Mouse (Mus musculus): ENCODE measurements around the gene S100a6. TPM values are rescaled to one million over a fixed set of nuclear protein-coding genes. Genes with fewer than 3 reads are reported as not detected.
A peak's percentile ranks its signal among the peaks of the same experiment; 100 is the strongest.

The S100a6 gene
- polyA plus RNA-seq, 1 experiment from 2014 or later = 14.0 TPM

DNA sequence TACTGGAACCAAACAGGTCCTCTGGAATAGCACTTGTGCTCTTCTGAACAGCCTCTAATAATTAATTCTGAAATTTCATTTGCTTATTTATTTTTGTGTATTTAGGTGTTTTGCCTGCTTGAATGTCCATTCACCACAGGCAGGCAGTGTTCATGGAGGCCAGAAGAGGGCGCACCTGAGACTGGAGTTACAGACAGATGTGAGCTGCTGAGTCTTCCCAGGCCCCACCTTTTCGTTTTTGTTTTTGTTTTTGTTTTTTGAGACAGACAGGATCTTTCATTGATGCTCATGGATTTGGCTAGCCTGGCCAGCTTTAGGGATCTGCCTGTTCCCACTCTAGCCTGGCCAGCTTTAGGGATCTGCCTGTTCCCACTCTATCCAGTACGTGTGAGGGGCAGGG lies 31.5 kb downstream of the S100a6 start:
- Histone ChIP-seq H3K36me3 (no peaks in the 10 kb centered on the region), H3K27me3 (ENCODE audit: low read depth, poor library complexity, severe bottlenecking) (no peaks in the 10 kb centered on the region), H3K9me3 (replicated peaks) (no peaks in the 10 kb centered on the region), H3K4me1 (no peaks in the 10 kb centered on the region), H3K27ac (replicated peaks) (no peak overlapping the region), H3K4me3 (no peak overlapping the region)
- peak; percentile 23 for DNase-seq (ENCODE audit: low spot score)
- WGBS = 57% methylated on average over 3 of the region's 3 CpGs

DNA sequence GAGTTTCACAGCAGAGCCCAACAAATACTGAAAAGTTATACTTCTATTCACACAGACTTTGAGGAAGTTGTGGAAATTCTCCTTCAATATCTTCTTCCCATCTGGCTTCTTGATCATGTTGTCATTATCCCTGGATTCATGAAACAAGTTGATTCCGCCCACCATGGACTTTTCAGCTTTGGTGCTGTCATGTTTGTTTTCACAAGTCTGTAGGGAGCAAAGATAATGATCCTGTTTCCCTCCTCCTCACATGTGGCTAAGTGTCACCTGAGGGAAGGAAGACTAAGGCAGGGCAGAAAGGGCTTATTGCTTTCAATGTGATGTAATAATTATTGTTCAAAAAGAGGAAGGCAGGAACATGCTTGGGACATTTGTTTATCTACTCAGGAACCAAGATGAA lies 34.6 kb downstream of the S100a6 start:
- no peak overlapping the region for H3K27ac ChIP-seq (replicated peaks)
- H3K9me3 ChIP-seq (replicated peaks) = no peaks in the 10 kb centered on the region
- no peaks in the 10 kb centered on the region for H3K27me3 ChIP-seq (ENCODE audit: low read depth, poor library complexity, severe bottlenecking)
- DNase-seq (ENCODE audit: low spot score) = no peak
- WGBS = 85% methylated on average over 1 of the region's 1 CpGs
- no peak overlapping the region for H3K4me3 ChIP-seq
- no peaks in the 10 kb centered on the region for H3K4me1 ChIP-seq
- H3K36me3 ChIP-seq = no peaks in the 10 kb centered on the region

DNA sequence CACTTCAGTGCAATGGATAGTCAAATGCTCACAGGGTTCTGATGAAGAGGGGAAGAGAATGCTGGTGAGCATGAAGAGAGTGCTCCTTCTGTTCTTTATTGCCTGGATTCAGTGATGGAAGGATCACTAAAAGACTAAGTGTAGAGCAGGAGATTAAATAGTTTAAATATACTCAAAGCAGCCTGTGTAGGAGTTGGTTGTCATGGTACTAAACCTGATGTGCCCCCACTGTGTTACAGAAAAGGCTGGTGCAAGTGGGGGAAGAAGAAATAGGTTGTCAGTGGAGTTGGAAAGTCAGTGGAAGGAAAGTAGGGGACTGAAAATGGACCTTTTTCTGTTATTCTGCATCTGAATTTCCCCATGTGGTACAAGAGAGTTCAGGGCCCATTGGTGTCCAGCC lies 36.3 kb downstream of the S100a6 start:
- Histone ChIP-seq H3K27ac (replicated peaks) (no peak overlapping the region), H3K27me3 (ENCODE audit: low read depth, poor library complexity, severe bottlenecking) (no peaks in the 10 kb centered on the region), H3K36me3 (no peaks in the 10 kb centered on the region), H3K4me1 (no peaks in the 10 kb centered on the region), H3K4me3 (no peak overlapping the region), H3K9me3 (replicated peaks) (no peaks in the 10 kb centered on the region)
- no peak for DNase-seq (ENCODE audit: low spot score)

DNA sequence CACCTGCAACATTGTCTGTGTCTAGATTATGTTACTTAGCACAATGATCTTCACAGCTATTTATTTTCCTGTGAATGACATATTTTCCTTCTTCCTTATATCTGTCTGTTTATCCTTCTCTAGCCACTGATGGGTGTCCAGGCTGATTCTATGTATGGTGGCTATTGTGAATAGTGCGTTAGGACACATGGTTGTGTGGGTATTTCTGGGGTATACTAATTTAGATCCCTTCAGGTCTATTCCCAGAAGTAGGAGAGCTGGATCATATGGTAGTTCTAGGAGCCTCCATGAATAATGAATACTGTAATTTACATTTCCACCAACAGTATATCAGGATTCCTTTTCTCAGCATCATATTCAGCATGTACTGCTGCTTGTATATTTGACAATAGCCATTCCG lies 37.1 kb downstream of the S100a6 start:
- H3K36me3 ChIP-seq = no peaks in the 10 kb centered on the region

DNA sequence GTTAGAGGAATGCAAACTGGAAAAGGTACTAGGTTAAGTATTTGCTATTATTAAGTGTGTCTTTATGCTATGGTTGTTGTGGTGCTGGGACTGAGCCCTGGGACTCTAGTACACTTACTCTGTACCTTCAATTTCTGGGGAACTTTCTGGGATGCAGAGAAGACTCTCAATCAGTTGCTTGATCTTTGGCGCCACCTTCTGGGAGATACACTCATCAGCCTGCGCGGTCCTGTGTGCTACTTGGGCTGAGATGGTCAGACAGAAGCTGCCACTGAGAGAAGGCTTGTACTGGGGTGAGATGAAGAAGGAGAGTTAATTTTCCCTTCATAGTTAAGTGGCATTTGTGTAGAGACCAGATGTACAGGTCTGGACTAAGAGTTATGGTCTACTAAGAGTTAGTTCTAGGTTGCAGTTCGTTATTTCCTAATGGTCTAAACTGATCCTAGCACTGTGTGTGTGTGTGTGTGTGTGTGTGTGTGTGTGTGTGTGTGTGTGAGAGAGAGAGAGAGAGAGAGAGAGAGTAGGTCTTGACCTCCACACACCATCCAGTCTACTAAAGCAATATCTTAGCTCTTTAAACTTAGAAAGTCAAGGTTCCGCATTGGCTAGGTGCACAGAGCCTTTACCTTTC lies 40.3 kb downstream of the S100a6 start:
- 32% methylated on average over 5 of the region's 5 CpGs for WGBS
- H3K4me1 ChIP-seq = no peaks in the 10 kb centered on the region
- H3K36me3 ChIP-seq = no peaks in the 10 kb centered on the region
- H3K4me3 ChIP-seq = no peak overlapping the region
- peak; percentile 67 for DNase-seq (ENCODE audit: low spot score)
- no peak overlapping the region for H3K27ac ChIP-seq (replicated peaks)
- no peaks in the 10 kb centered on the region for H3K27me3 ChIP-seq (ENCODE audit: low read depth, poor library complexity, severe bottlenecking)
- no peaks in the 10 kb centered on the region for H3K9me3 ChIP-seq (replicated peaks)

More for the DNA sequence above, 37.1 kb downstream of the S100a6 start:
- H3K27me3 ChIP-seq (ENCODE audit: low read depth, poor library complexity, severe bottlenecking) = no peaks in the 10 kb centered on the region
- H3K27ac ChIP-seq (replicated peaks) = no peak overlapping the region
- H3K4me3 ChIP-seq = no peak overlapping the region
- no peaks in the 10 kb centered on the region for H3K9me3 ChIP-seq (replicated peaks)
- H3K4me1 ChIP-seq = no peaks in the 10 kb centered on the region
- WGBS = 85% methylated on average over 2 of the region's 2 CpGs
- DNase-seq (ENCODE audit: low spot score) = no peak

DNA sequence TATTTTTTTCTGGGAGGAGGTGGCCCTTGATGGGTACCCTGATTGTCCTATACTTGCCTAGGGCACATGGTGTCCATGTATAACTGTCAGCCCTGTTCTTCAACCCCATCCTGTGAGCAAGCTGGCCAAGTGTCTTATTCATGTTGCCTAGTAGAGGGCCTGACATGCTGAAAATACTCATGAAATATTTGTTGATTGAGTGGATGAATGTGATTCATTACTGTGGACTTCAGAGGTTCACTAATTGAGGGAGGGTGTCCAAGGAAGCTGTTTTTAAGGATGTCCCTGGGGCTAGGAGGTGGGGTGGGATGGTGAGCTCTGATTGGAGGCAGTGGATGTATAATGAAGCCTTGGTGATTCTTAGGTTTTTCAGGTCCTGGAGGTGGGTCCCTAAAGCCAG lies 41.0 kb downstream of the S100a6 start, which contains the start of gene S100a7a:
S100a7a (plus strand) TSS at position 301 of the 400 bp plus-strand sequence.
- Histone ChIP-seq H3K4me3 (no peak within 1 kb of the TSS), H3K4me1 (no peaks in the 10 kb centered on the region), H3K27ac (replicated peaks) (no peak within 1 kb of the TSS), H3K9me3 (replicated peaks) (no peaks in the 10 kb centered on the region), H3K27me3 (ENCODE audit: low read depth, poor library complexity, severe bottlenecking) (no peaks in the 10 kb centered on the region), H3K36me3 (no peaks in the 10 kb centered on the region)
- DNase-seq (ENCODE audit: low spot score) = no peak

DNA sequence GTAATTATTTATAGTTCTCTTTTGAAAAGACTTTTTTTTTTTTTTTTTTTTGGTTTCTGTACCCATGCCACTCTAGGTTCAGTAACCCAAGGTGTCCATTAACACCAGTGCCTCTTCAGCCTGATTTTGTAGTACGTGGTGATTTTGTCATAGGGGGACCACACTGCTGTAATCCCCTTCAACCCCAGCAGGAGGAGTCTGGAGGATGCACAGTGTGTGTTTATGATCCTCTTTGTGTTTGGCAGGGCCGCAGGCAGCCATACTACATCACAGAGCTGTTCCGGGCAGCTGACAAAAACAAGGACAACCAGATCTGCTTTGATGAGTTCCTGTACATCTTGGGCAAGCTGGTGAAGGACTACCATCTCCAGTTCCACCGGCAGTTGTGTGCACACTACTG lies 44.7 kb downstream of the S100a6 start:
- no peaks in the 10 kb centered on the region for H3K36me3 ChIP-seq
- no peaks in the 10 kb centered on the region for H3K27me3 ChIP-seq (ENCODE audit: low read depth, poor library complexity, severe bottlenecking)
- H3K4me3 ChIP-seq = no peak overlapping the region
- H3K27ac ChIP-seq (replicated peaks) = no peak overlapping the region
- H3K9me3 ChIP-seq (replicated peaks) = no peaks in the 10 kb centered on the region
- 73% methylated on average over 4 of the region's 4 CpGs for WGBS
- DNase-seq (ENCODE audit: low spot score) = no peak
- no peaks in the 10 kb centered on the region for H3K4me1 ChIP-seq

DNA sequence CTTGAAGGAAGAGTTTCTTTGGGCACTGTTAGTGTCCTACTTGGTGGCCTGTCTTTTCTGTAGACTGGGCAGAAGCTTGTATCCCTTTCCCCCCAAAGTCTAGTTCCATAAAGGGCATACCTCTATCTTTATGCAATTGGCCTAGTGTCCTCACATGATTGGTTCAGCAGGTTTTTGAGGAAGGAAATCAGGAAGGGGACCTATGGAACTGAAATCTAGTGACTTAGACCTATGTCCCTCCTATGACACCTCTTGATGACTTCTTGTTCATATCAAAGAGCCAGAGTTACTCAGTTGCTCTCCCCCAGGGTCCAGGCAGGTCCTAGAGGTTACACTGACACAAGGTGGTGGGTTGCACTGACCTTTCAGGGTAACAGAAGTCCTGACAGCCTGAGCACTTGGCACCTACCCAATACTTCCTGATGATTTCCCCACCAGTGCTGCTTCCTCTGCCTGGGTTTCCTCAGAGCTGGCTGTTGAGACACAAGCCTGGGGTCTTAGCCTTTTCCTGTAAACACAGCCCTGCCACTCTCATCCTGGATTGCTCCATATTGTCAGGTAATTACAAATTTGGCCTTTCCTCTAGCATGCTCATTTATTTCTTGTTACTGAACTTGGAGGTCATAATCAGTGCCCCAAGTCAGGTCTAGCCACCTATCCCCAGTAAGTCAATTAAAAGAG lies 46.8 kb downstream of the S100a6 start:
- no peak overlapping the region for H3K27ac ChIP-seq (replicated peaks)
- H3K4me1 ChIP-seq = no peaks in the 10 kb centered on the region
- no peaks in the 10 kb centered on the region for H3K36me3 ChIP-seq
- H3K27me3 ChIP-seq (ENCODE audit: low read depth, poor library complexity, severe bottlenecking) = no peaks in the 10 kb centered on the region
- H3K9me3 ChIP-seq (replicated peaks) = no peaks in the 10 kb centered on the region
- H3K4me3 ChIP-seq = no peak overlapping the region
- no peak for DNase-seq (ENCODE audit: low spot score)

DNA sequence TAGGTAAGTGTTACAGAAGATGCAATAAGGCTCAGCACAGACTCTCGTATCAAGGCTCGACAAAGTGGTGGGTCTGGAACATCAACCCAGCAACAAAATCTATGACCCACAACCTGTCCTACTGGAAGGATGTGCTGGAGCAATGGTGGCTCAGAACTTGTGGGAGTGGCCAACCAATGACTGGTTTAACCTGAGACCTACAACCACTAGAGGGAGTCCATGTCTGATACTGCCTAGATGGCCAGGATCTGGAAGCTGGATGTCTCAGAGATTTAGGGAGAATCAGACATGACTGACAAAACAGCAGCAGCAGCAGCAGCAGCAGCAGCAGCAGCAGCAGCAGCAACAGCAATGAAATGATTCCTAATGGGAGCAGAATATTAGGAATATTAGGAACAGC lies 51.5 kb downstream of the S100a6 start:
- H3K27ac ChIP-seq (replicated peaks) = no peak overlapping the region
- DNase-seq (ENCODE audit: low spot score) = no peak
- H3K4me1 ChIP-seq = no peaks in the 10 kb centered on the region
- H3K9me3 ChIP-seq (replicated peaks) = no peaks in the 10 kb centered on the region
- H3K27me3 ChIP-seq (ENCODE audit: low read depth, poor library complexity, severe bottlenecking) = no peaks in the 10 kb centered on the region
- WGBS = 87% methylated on average over 2 of the region's 2 CpGs
- H3K36me3 ChIP-seq = no peaks in the 10 kb centered on the region
- no peak overlapping the region for H3K4me3 ChIP-seq

DNA sequence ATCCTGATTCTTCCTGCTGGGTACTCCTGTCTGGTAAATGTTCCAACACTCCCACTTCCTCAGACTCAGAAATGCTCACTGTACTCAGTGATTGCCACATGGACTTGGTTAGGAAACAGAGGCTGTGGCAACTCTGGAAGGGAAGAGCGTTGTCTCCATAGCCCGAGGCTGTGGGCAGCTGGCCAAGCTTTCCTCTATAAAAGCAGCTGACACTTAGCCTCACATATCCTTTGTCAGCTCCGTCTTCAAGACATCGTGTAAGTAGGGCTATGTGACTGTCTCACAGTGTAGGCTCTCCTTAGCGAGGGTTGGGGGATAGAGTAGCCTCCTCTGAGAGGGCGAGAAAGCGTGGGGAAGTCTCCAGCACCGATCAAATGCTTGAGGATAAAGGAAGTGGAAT lies 56.2 kb downstream of the S100a6 start, which contains the start of gene S100a8:
S100a8 (plus strand) TSS at position 133 of the 400 bp plus-strand sequence.
- H3K27ac ChIP-seq (replicated peaks) = no peak within 1 kb of the TSS
- H3K9me3 ChIP-seq (replicated peaks) = no peaks in the 10 kb centered on the region
- no peaks in the 10 kb centered on the region for H3K27me3 ChIP-seq (ENCODE audit: low read depth, poor library complexity, severe bottlenecking)
- no peaks in the 10 kb centered on the region for H3K4me1 ChIP-seq
- DNase-seq (ENCODE audit: low spot score) = no peak
- no peaks in the 10 kb centered on the region for H3K36me3 ChIP-seq
- no peak within 1 kb of the TSS for H3K4me3 ChIP-seq
- 77% methylated on average over 8 of the region's 8 CpGs for WGBS

Other genes with a start within 250 kb of the S100a6 start
- gene Slc27a3, start 222.9 kb upstream of the S100a6 start, polyA plus RNA-seq (2016; fragmentation: Nextera tagmentation; extraction: Ambion mirVana) = 16.4 and 20.1 TPM in 2 replicates
- gene Ints3, start 179.3 kb upstream of the S100a6 start, polyA plus RNA-seq (2016; fragmentation: Nextera tagmentation; extraction: Ambion mirVana) = 36.2 and 36.9 TPM in 2 replicates
- 2.9 and 3.3 TPM in 2 replicates for gene Npr1, start 147.0 kb upstream of the S100a6 start, polyA plus RNA-seq (2016; fragmentation: Nextera tagmentation; extraction: Ambion mirVana)
- gene Ilf2, start 136.8 kb upstream of the S100a6 start, polyA plus RNA-seq (2016; fragmentation: Nextera tagmentation; extraction: Ambion mirVana) = 343 and 346 TPM in 2 replicates
- 65.5 and 75.1 TPM in 2 replicates for gene Snapin, start 121.8 kb upstream of the S100a6 start, polyA plus RNA-seq (2016; fragmentation: Nextera tagmentation; extraction: Ambion mirVana)
- 193 and 205 TPM in 2 replicates for gene Chtop, start 103.4 kb upstream of the S100a6 start, polyA plus RNA-seq (2016; fragmentation: Nextera tagmentation; extraction: Ambion mirVana)
- 5.4 and 7.2 TPM in 2 replicates for gene S100a1, start 98.5 kb upstream of the S100a6 start, polyA plus RNA-seq (2016; fragmentation: Nextera tagmentation; extraction: Ambion mirVana)
- 9.3 and 9.5 TPM in 2 replicates for gene S100a13, start 98.4 kb upstream of the S100a6 start, polyA plus RNA-seq (2016; fragmentation: Nextera tagmentation; extraction: Ambion mirVana)
- gene S100a14, start 86.0 kb upstream of the S100a6 start, polyA plus RNA-seq (2016; fragmentation: Nextera tagmentation; extraction: Ambion mirVana) = not detected in 2 replicates
- gene S100a16, start 75.6 kb upstream of the S100a6 start, polyA plus RNA-seq (2016; fragmentation: Nextera tagmentation; extraction: Ambion mirVana) = 30.8 and 35.3 TPM in 2 replicates
- gene S100a3, start 52.3 kb upstream of the S100a6 start, polyA plus RNA-seq (2016; fragmentation: Nextera tagmentation; extraction: Ambion mirVana) = not detected in 2 replicates
- not detected in 2 replicates for gene S100a2, start 22.6 kb upstream of the S100a6 start, polyA plus RNA-seq (2016; fragmentation: Nextera tagmentation; extraction: Ambion mirVana)
- gene Gm42674, start 11.0 kb upstream of the S100a6 start, polyA plus RNA-seq (2016; fragmentation: Nextera tagmentation; extraction: Ambion mirVana) = not detected in 2 replicates
- 0.35 and 0.81 TPM in 2 replicates for gene S100a4, start 9.1 kb upstream of the S100a6 start, polyA plus RNA-seq (2016; fragmentation: Nextera tagmentation; extraction: Ambion mirVana)
- gene S100a5, start 4.4 kb upstream of the S100a6 start, polyA plus RNA-seq (2016; fragmentation: Nextera tagmentation; extraction: Ambion mirVana) = not detected in 2 replicates
- 0.15 TPM in 1 of 2 replicates, not detected in the other for gene S100a7a, start 41.1 kb downstream of the S100a6 start, polyA plus RNA-seq (2016; fragmentation: Nextera tagmentation; extraction: Ambion mirVana)
- gene S100a8, start 56.1 kb downstream of the S100a6 start, polyA plus RNA-seq (2016; fragmentation: Nextera tagmentation; extraction: Ambion mirVana) = 2.3 TPM in 1 of 2 replicates, not detected in the other
- gene S100a9, start 82.8 kb downstream of the S100a6 start, polyA plus RNA-seq (2016; fragmentation: Nextera tagmentation; extraction: Ambion mirVana) = 0.48 TPM in 1 of 2 replicates, not detected in the other
- not detected in 2 replicates for gene Pglyrp4, start 114.0 kb downstream of the S100a6 start, polyA plus RNA-seq (2016; fragmentation: Nextera tagmentation; extraction: Ambion mirVana)
- gene Gm5849, start 165.0 kb downstream of the S100a6 start, polyA plus RNA-seq (2016; fragmentation: Nextera tagmentation; extraction: Ambion mirVana) = not detected in 2 replicates